Mouse (Mus musculus): ENCODE results near the gene Il2rb. TPM values are rescaled to one million over a fixed set of nuclear protein-coding genes. Genes with fewer than 3 reads are reported as not detected.

The Il2rb gene
- polyA plus RNA-seq, 1 experiment from 2014 or later = 0.24 TPM

DNA sequence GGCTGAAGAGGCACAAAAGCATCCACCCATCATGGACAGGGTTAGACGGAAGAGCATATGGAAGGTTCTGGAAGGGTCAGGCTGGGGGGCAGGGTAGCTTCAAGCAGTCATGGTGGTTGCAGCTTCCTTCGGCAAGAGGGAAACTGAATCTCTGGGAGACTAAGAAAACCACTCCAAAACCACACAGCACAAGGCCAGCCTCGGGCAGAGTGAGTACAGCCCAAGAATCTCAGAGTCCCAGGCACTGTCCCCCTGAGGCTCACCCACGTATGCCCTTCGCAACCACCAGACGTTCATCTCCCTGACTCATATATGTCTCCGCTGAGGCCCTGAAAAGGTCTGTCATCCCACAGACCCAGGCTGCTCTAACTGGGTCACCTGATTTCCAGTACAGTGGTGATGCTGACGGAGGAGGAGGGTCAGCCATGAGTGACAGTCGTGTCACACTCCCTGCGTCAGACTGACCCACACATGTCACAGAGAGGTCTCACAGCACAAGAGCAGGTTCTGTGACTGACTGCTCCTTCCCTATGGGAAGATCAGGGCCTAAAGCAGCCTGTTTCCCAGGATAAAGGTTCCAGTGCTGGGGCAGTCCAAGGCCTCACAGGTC, 1.6 kb downstream of the Il2rb start:
- Histone ChIP-seq H3K9ac (no peak overlapping the region), H3K4me3 (no peak overlapping the region), H3K27ac (no peak overlapping the region), H3K9me3 (no peaks in the 10 kb centered on the region), H3K27me3 (no peaks in the 10 kb centered on the region), H3K4me2 (replicated peaks) (no peak overlapping the region), H3K4me1 (peaks cover 9% of the 10 kb centered on the region), H3K36me3 (no peaks in the 10 kb centered on the region)
- ATAC-seq (ENCODE audit: low FRiP score, low read depth) = no peak
- 76% methylated on average over 10 of the region's 10 CpGs for WGBS

DNA sequence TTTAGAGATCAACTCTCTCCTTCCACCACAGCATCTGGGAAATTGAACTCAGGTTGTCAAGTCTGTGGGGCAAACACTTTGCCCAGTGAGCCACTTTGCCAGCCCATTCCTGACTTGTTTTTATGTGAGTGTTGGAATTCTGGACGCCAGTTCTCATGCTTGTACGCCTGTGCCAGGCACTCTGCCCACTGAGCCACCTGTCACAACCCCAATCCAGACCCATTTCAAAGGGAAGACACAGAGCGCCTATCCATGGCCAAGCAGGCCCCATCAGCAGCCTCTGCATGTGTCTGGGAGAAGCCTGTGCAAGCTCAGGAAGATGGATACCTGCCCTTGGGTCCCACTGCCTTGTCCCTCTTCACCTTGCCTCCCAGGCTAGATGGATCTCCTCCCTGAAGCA, 3.8 kb downstream of the Il2rb start:
- Histone ChIP-seq H3K4me3 (no peak overlapping the region), H3K4me1 (peaks cover 9% of the 10 kb centered on the region), H3K9me3 (no peaks in the 10 kb centered on the region), H3K4me2 (replicated peaks) (no peak overlapping the region), H3K36me3 (no peaks in the 10 kb centered on the region), H3K27ac (no peak overlapping the region), H3K27me3 (peaks cover 3% of the 10 kb centered on the region; the same call in 1 of the 2 replicates), H3K9ac (no peak overlapping the region)
- ATAC-seq (ENCODE audit: low FRiP score, low read depth) = no peak
- WGBS = 83% methylated on average over 3 of the region's 3 CpGs

DNA sequence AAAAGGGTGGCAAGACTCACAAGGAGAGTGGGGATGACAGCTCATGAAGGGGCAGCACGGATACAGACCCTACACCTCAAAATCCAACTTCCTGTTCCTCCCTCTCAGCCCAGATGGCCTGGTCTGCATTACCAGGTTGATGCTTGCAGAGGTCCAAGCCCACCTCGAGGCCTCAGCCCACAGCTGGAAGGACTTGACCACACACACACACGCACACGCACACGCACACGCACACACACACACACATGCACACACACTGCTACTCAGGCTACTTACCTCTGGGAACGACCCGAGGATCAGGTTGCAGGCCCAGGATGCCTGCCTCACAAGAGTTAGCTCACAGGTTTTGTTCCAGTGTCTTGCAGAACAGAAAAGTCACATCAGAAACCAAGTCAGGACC, 5.2 kb downstream of the Il2rb start:
- peaks cover 3% of the 10 kb centered on the region; the same call in 1 of the 2 replicates for H3K27me3 ChIP-seq
- no peak overlapping the region for H3K27ac ChIP-seq
- H3K4me3 ChIP-seq = no peak overlapping the region
- H3K4me1 ChIP-seq = peaks cover 9% of the 10 kb centered on the region
- H3K36me3 ChIP-seq = no peaks in the 10 kb centered on the region
- no peak overlapping the region for H3K4me2 ChIP-seq (replicated peaks)
- no peak for ATAC-seq (ENCODE audit: low FRiP score, low read depth)
- 39% methylated on average over 8 of the region's 8 CpGs for WGBS
- H3K9me3 ChIP-seq = no peaks in the 10 kb centered on the region
- peak overlapping the region; percentile 19; the same call in 1 of the 2 replicates for H3K9ac ChIP-seq

DNA sequence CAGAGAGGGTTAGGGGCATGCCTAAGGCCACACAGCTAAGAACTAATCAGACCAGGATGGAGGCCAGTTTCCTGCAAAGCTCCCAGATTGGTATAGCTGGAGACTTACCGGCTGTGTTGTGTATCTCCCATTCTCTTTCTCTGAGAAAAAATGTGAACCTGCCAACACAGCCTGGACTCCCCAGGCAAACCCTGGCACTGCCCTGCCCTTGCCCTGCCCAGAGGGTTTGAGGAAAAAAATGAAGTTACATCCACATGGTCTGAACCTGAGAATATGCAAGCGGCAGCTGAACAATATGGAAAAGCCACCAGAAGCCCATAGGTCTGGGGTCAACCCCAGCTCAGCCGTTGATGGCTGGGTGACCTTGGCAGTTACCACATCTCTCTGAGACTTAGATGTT, 5.8 kb downstream of the Il2rb start:
- H3K27ac ChIP-seq = no peak overlapping the region
- H3K4me2 ChIP-seq (replicated peaks) = no peak overlapping the region
- 83% methylated on average over 3 of the region's 3 CpGs for WGBS
- H3K9me3 ChIP-seq = no peaks in the 10 kb centered on the region
- H3K9ac ChIP-seq = no peak overlapping the region
- H3K4me1 ChIP-seq = peaks cover 9% of the 10 kb centered on the region
- H3K36me3 ChIP-seq = no peaks in the 10 kb centered on the region
- H3K4me3 ChIP-seq = no peak overlapping the region
- H3K27me3 ChIP-seq = peaks cover 3% of the 10 kb centered on the region; the same call in 1 of the 2 replicates
- no peak for ATAC-seq (ENCODE audit: low FRiP score, low read depth)

DNA sequence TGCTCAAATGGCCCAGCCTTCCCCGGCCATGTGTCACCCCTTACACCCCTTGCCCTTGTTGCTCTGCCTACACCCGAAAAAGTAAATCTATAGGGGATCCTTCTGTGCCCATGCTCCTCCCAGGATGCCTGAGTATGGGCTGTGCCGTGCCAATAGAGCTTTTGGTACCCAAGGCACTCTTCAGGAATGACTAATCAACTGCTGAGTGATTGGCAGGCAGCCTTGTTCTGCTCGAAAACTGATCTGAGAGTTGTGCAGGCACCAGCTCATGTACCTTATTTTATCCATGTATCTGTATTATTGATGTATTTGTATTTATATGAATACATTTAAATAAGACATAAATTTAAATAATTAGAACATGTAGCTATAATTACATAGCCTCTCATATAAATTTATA, 8.0 kb downstream of the Il2rb start:
- no peak overlapping the region for H3K27ac ChIP-seq
- no peak for ATAC-seq (ENCODE audit: low FRiP score, low read depth)
- 68% methylated on average over 4 of the region's 4 CpGs for WGBS
- peaks cover 9% of the 10 kb centered on the region for H3K4me1 ChIP-seq
- peaks cover 3% of the 10 kb centered on the region; the same call in 1 of the 2 replicates for H3K27me3 ChIP-seq
- no peaks in the 10 kb centered on the region for H3K36me3 ChIP-seq
- H3K9me3 ChIP-seq = no peaks in the 10 kb centered on the region
- no peak overlapping the region for H3K4me2 ChIP-seq (replicated peaks)
- H3K4me3 ChIP-seq = no peak overlapping the region
- H3K9ac ChIP-seq = no peak overlapping the region

DNA sequence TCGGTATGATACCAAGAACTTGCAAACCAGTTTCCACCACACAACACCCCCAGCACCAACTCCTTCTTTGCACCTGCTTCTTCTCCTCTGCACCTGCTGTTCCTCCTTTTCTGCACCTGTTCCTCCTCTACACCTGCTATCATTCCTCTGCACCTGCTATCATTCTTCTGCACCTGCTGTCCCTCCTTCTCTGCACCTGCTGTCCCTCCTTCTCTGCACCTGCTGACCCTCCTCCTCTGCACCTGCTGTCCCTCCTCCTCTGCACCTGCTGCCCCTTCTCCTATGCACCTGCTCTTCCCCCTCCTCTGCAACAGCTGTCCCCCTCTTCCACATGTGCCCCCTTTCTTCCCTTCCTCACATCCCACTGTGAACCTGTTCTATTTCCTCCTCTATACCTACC, 8.5 kb downstream of the Il2rb start:
- Histone ChIP-seq H3K9me3 (no peaks in the 10 kb centered on the region), H3K4me2 (replicated peaks) (no peak overlapping the region), H3K4me3 (no peak overlapping the region), H3K9ac (no peak overlapping the region), H3K27me3 (peaks cover 3% of the 10 kb centered on the region; the same call in 1 of the 2 replicates), H3K36me3 (no peaks in the 10 kb centered on the region), H3K4me1 (peaks cover 9% of the 10 kb centered on the region), H3K27ac (no peak overlapping the region)
- ATAC-seq (ENCODE audit: low FRiP score, low read depth) = no peak
- 96% methylated on average over 1 of the region's 1 CpGs for WGBS

DNA sequence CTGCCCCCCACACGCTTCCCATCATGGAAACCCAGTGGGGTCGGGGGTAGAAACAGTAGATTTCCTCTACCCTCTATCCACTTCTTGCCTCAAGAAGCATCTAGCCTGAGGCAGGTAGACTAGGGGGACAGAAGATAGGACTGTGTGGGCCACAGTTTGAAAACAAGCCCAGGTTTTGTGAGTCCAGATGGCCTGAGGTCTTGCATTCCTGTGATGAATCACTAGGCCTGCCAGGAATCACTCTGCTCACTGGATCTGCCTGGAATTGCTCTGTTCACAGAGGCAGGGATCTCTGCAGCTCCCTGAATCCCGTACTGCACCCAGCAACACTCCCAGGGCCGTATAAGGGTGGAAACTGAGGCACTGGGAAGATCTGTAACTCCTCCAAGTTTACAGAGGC, 11.8 kb downstream of the Il2rb start:
- Histone ChIP-seq H3K9me3 (no peaks in the 10 kb centered on the region), H3K27me3 (peaks cover 3% of the 10 kb centered on the region; the same call in 1 of the 2 replicates), H3K4me3 (no peak overlapping the region), H3K4me2 (replicated peaks) (no peak overlapping the region), H3K9ac (no peak overlapping the region; the same call in 1 of the 2 replicates), H3K27ac (no peak overlapping the region), H3K36me3 (no peaks in the 10 kb centered on the region), H3K4me1 (no peaks in the 10 kb centered on the region)
- no peak for ATAC-seq (ENCODE audit: low FRiP score, low read depth)
- WGBS = 70% methylated on average over 4 of the region's 4 CpGs

DNA sequence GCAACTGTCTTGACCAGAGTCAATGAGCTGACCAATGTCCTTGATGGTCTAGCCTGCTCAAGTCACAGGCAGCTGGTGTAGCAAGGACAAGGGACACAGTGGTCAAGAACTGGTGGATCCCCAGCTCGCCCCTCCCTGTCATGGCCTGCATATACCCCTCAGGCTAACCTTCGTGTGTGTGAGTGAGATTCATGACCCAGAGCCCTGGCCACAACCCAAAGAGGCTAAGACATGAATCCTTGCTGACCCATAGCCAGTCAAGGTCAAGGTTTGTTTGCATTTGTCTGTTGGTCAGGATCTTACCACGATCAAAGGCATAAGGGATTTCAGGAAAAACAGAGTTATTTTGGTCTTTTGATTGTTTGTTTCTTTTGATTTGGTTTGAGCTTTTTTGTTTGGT, 12.6 kb downstream of the Il2rb start:
- no peak overlapping the region for H3K4me2 ChIP-seq (replicated peaks)
- H3K9me3 ChIP-seq = no peaks in the 10 kb centered on the region
- no peak overlapping the region for H3K27ac ChIP-seq
- no peak overlapping the region for H3K4me3 ChIP-seq
- 73% methylated on average over 3 of the region's 3 CpGs for WGBS
- no peaks in the 10 kb centered on the region for H3K4me1 ChIP-seq
- no peaks in the 10 kb centered on the region for H3K36me3 ChIP-seq
- no peak overlapping the region for H3K9ac ChIP-seq
- no peak for ATAC-seq (ENCODE audit: low FRiP score, low read depth)
- H3K27me3 ChIP-seq = peaks cover 3% of the 10 kb centered on the region; the same call in 1 of the 2 replicates

DNA sequence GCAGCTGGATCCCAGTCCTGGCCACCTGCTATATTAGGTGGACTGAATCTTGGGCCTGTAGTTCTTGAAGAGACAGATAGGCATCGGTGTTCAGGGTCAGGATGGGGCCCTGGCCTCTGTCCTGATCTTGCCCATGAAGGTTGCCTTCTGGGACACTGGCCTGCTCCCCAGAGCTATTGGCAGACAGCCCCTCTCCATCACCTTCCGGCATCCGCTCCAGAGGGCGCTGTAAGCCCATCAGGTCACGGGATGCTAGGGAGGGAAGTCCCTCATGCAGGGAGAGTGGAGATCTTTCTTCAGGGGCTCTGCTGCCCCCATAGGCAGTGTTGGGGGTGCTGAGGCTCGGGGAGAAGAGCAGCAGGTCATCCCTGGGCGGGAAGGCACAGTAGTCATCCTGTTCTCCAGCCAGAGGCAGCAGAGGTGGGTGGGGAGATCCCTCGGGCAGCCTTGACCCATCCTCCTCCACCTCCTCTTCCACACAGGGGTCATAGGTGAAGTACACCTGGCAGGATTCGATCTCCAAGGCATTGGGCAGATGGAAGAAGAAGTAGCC, 13.5 kb downstream of the Il2rb start:
- Histone ChIP-seq H3K4me1 (no peaks in the 10 kb centered on the region), H3K27me3 (no peaks in the 10 kb centered on the region; the same call in 1 of the 2 replicates), H3K4me2 (replicated peaks) (no peak overlapping the region), H3K27ac (no peak overlapping the region), H3K9ac (no peak overlapping the region), H3K9me3 (no peaks in the 10 kb centered on the region), H3K4me3 (no peak overlapping the region), H3K36me3 (no peaks in the 10 kb centered on the region)
- WGBS = 51% methylated on average over 9 of the region's 9 CpGs
- ATAC-seq (ENCODE audit: low FRiP score, low read depth) = no peak

DNA sequence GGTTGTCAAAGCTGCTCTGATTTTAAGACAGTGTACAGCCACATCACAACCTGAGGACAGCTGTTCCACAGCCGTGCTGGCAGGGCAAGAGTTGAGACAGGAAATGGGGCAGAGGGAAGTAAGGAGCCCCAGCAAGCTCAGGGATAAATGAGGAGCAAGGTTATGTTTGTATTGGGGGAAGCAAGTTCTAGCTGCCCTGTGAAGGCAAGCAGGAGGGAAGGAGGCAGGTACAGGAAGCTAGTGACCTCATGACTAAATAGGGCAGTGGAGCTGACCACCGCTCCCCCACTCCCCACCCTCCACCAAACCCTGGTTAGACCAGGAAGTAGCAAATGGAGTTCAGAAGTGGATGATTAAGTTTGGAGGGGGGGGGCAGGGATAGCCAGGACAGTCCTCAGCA, 14.1 kb downstream of the Il2rb start:
- Histone ChIP-seq H3K9ac (no peak overlapping the region), H3K27me3 (no peaks in the 10 kb centered on the region; the same call in 1 of the 2 replicates), H3K4me1 (no peaks in the 10 kb centered on the region), H3K27ac (no peak overlapping the region), H3K4me3 (no peak overlapping the region), H3K9me3 (no peaks in the 10 kb centered on the region), H3K4me2 (replicated peaks) (no peak overlapping the region), H3K36me3 (no peaks in the 10 kb centered on the region)
- ATAC-seq (ENCODE audit: low FRiP score, low read depth) = no peak
- WGBS = 59% methylated on average over 2 of the region's 2 CpGs

DNA sequence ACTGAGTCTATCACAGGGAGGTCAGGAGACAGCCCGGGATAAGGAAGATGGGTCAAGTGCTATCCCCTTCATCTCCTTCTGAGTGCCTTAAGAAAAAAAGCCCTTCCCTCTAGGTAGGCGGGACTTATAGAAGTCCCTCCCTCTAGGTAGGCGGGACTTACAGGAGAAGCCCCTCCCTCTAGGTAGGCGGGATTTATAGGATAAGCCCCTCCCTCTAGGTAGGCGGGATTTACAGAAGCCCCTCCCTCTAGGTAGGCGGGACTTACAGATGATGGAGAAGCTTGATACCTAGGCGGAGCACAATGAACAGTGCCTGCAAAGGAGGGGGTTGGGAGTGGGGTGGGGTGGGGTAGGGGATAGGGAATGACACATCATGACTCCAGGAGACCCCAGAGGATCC, 15.0 kb downstream of the Il2rb start:
- no peak overlapping the region for H3K9ac ChIP-seq
- no peaks in the 10 kb centered on the region for H3K36me3 ChIP-seq
- H3K9me3 ChIP-seq = no peaks in the 10 kb centered on the region
- H3K27me3 ChIP-seq = peaks cover 4% of the 10 kb centered on the region; the same call in 1 of the 2 replicates
- no peaks in the 10 kb centered on the region for H3K4me1 ChIP-seq
- WGBS = 69% methylated on average over 7 of the region's 7 CpGs
- no peak for ATAC-seq (ENCODE audit: low FRiP score, low read depth)
- H3K4me3 ChIP-seq = no peak overlapping the region
- no peak overlapping the region for H3K27ac ChIP-seq
- H3K4me2 ChIP-seq (replicated peaks) = no peak overlapping the region

DNA sequence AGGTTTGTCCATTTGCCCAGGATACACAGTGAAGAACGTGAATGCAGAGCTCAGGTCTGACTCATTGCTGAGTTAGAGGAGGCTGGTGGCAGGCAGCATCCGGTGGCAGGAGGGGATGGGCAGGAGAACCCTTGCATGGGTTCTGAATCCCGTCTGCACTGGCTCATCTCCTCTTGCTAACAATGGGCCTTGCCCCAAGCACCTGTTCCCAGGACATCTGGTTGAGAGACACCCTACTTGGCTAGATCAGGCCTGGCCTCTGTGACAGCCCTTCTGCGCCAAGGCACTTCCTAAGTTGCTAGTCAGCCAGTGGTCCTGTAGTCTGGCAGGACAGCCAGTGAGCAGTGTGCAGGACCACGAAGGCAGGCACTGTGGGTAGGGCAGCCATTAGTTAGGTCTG, 15.6 kb downstream of the Il2rb start:
- 70% methylated on average over 5 of the region's 5 CpGs for WGBS
- no peaks in the 10 kb centered on the region for H3K9me3 ChIP-seq
- no peaks in the 10 kb centered on the region for H3K4me1 ChIP-seq
- H3K4me3 ChIP-seq = no peak overlapping the region
- no peak overlapping the region for H3K4me2 ChIP-seq (replicated peaks)
- no peak overlapping the region for H3K27ac ChIP-seq
- no peaks in the 10 kb centered on the region for H3K36me3 ChIP-seq
- no peak for ATAC-seq (ENCODE audit: low FRiP score, low read depth)
- peaks cover 6% of the 10 kb centered on the region; the same call in 1 of the 2 replicates for H3K27me3 ChIP-seq
- no peak overlapping the region for H3K9ac ChIP-seq

DNA sequence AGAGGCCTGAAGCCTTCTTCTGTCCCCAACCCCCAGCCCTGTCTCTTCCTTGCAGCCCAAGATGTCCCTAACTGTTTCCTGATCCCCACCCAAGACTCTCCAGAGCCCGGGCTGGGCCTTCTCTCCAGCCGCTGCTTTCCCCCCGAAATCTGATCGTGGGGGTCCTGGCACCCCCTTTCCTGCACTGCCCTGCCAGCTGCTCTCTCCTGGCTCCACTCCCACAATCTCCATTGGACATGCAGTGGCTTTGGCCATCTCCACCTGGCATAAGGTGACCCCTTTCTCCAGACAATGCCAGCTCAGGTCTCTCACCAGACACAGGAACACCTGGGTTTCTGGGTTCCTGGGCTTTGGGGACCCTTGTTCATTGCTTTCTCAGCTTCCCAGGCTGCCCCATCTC, 17.0 kb downstream of the Il2rb start:
- H3K36me3 ChIP-seq = no peaks in the 10 kb centered on the region
- no peak overlapping the region for H3K27ac ChIP-seq
- H3K9me3 ChIP-seq = no peaks in the 10 kb centered on the region
- H3K4me1 ChIP-seq = no peaks in the 10 kb centered on the region
- H3K4me2 ChIP-seq (replicated peaks) = no peak overlapping the region
- WGBS = 83% methylated on average over 4 of the region's 4 CpGs
- ATAC-seq (ENCODE audit: low FRiP score, low read depth) = no peak
- H3K9ac ChIP-seq = no peak overlapping the region
- H3K4me3 ChIP-seq = no peak overlapping the region
- peaks cover 6% of the 10 kb centered on the region; the same call in 1 of the 2 replicates for H3K27me3 ChIP-seq
